Mouse (Mus musculus): Measurements from ENCODE around the gene Ppt2. TPM values are rescaled to one million over a fixed set of nuclear protein-coding genes. Genes with fewer than 3 reads are reported as not detected.

Gene Ppt2
- polyA plus RNA-seq, 1 experiment from 2014 or later: 30.3 TPM

DNA sequence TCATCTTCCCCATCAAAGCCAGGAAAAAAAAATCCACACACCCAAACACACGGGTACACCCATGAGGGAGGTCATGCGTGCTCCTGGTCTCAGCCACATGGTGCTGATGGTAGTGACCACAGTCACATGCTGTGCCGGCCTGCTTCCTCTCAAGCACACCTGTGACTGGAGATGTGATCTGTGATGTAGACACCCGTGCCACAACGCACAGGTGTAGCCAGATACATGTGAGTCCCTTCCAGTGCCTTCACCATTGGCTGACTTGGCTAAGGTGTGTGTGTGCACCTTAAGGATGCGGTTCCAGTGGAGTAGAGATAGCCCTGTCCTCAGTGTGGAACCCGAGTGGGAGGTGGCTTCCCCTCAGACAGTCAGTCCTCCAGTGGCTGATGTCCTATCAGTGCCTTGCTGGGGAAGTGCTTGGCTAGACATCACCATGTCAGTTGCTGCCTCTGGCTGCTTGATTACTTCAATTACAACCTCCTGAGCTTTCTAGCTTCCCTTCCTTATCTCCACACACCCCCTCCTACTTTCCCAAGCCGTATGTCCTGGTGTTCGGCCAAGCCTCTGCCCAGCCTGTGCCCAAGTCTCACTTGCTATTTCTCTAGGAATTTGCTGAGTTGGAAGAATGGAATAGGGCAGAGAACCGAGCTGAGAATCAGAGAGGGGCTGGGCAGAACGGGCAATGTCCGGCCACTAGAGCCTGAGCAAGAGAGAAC is 31.0 kb upstream of the Ppt2 start:
- Histone ChIP-seq H3K36me3 (ENCODE audit: control insufficient read depth, insufficient read depth, low read length) (no peaks in the 10 kb centered on the region), H3K4me3 (ENCODE audit: low read depth, low read length) (no peak overlapping the region), H3K27me3 (ENCODE audit: control insufficient read depth, insufficient read depth, low read length) (peaks cover 11% of the 10 kb centered on the region), H3K4me1 (ENCODE audit: control insufficient read depth, insufficient read depth, low read length) (no peaks in the 10 kb centered on the region), H3K9ac (ENCODE audit: low read length) (no peak overlapping the region), H3K4me2 (ENCODE audit: low read depth) (no peak overlapping the region), H3K27ac (ENCODE audit: low read depth, low read length) (no peak overlapping the region), H3K9me3 (ENCODE audit: control insufficient read depth, low read length) (no peaks in the 10 kb centered on the region)
- DNase-seq (ENCODE audit: low spot score) (no peak), ATAC-seq (ENCODE audit: insufficient read depth, low FRiP score, low TSS enrichment) (no peak)
- WGBS: 65% methylated on average over 12 of the region's 12 CpGs

DNA sequence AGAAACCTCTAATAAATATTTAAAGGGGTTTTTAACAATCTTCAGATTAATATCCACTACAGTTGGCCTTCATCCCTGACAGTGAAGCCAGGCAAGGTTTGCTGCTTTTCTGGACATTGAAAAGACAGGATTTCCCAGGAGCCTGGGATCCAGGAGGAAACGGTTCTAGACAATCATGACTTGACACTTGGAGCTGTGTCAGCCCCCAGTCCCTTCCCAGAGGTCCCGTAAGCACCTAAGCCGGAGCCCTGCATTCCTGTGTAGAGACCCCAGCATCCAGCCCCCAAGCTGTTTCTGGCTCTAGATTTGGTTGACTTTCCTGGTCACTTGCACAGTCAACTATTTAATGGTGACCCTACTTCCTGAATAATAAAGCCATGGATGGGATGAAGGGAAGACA is 30.3 kb upstream of the Ppt2 start:
- DNase-seq (ENCODE audit: low spot score) (no peak), ATAC-seq (ENCODE audit: insufficient read depth, low FRiP score, low TSS enrichment) (no peak)
- Histone ChIP-seq H3K4me1 (ENCODE audit: control insufficient read depth, insufficient read depth, low read length) (no peaks in the 10 kb centered on the region), H3K27me3 (ENCODE audit: control insufficient read depth, insufficient read depth, low read length) (peaks cover 11% of the 10 kb centered on the region), H3K4me2 (ENCODE audit: low read depth) (no peak overlapping the region), H3K9me3 (ENCODE audit: control insufficient read depth, low read length) (no peaks in the 10 kb centered on the region), H3K9ac (ENCODE audit: low read length) (no peak overlapping the region), H3K36me3 (ENCODE audit: control insufficient read depth, insufficient read depth, low read length) (peaks cover under 1% of the 10 kb centered on the region; the same call in 1 of the 2 replicates), H3K4me3 (ENCODE audit: low read depth, low read length) (no peak overlapping the region), H3K27ac (ENCODE audit: low read depth, low read length) (no peak overlapping the region)
- 84% methylated on average over 3 of the region's 3 CpGs for WGBS

DNA sequence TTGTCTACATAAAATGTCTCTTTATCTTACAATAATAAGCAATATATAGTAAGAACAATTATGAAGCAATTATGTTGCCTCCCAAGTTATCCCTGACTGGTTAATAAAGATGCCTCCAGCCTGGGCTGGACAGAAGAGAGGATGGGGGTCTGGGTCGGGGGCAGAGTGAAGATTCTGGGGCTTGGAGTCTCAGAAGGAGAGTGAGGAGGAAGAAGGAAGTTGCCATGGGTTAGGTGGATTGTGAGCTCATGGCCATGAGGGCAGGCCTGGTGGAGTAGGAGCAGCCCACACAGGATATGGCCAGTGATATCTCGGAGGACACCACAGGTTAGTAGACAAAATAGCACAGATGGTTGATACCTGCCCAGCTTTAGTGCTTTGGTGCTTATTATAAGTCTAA is 29.8 kb upstream of the Ppt2 start:
- Histone ChIP-seq H3K36me3 (ENCODE audit: control insufficient read depth, insufficient read depth, low read length) (peaks cover 5% of the 10 kb centered on the region; the same call in 1 of the 2 replicates), H3K4me1 (ENCODE audit: control insufficient read depth, insufficient read depth, low read length) (no peaks in the 10 kb centered on the region), H3K9me3 (ENCODE audit: control insufficient read depth, low read length) (no peaks in the 10 kb centered on the region), H3K9ac (ENCODE audit: low read length) (no peak overlapping the region), H3K4me3 (ENCODE audit: low read depth, low read length) (no peak overlapping the region), H3K27ac (ENCODE audit: low read depth, low read length) (no peak overlapping the region), H3K4me2 (ENCODE audit: low read depth) (no peak overlapping the region), H3K27me3 (ENCODE audit: control insufficient read depth, insufficient read depth, low read length) (peaks cover 11% of the 10 kb centered on the region)
- no peak for ATAC-seq (ENCODE audit: insufficient read depth, low FRiP score, low TSS enrichment)
- DNase-seq (ENCODE audit: low spot score): no peak
- WGBS: 83% methylated on average over 2 of the region's 2 CpGs

DNA sequence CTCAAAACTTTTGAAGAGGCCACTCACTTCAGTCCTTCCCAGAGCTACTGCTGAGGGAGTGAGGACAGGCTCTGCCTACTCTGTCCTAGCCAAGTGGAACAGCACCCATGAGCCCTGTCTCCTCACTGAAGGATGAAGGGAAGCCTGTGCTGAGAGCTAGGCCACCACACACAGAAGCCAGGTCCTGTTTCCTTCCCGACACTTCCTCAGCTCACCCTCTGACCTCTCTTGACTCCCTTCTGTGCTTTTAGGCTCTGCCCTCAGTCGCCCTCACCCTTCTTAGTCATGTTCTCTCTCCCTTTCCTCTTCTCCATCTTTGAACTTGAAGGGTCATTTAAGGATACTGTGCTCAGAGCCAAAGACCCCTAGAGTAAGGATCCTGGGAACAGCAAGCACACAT is 29.0 kb upstream of the Ppt2 start:
- peaks cover 10% of the 10 kb centered on the region; the same call in 1 of the 2 replicates for H3K36me3 ChIP-seq (ENCODE audit: control insufficient read depth, insufficient read depth, low read length)
- no peak overlapping the region for H3K27ac ChIP-seq (ENCODE audit: low read depth, low read length)
- 50% methylated on average over 2 of the region's 2 CpGs for WGBS
- H3K4me2 ChIP-seq (ENCODE audit: low read depth): no peak overlapping the region
- no peak overlapping the region for H3K9ac ChIP-seq (ENCODE audit: low read length)
- ATAC-seq (ENCODE audit: insufficient read depth, low FRiP score, low TSS enrichment) (no peak), DNase-seq (ENCODE audit: low spot score) (no peak)
- H3K9me3 ChIP-seq (ENCODE audit: control insufficient read depth, low read length): no peaks in the 10 kb centered on the region
- peaks cover 11% of the 10 kb centered on the region for H3K27me3 ChIP-seq (ENCODE audit: control insufficient read depth, insufficient read depth, low read length)
- no peak overlapping the region for H3K4me3 ChIP-seq (ENCODE audit: low read depth, low read length)
- H3K4me1 ChIP-seq (ENCODE audit: control insufficient read depth, insufficient read depth, low read length): no peaks in the 10 kb centered on the region

DNA sequence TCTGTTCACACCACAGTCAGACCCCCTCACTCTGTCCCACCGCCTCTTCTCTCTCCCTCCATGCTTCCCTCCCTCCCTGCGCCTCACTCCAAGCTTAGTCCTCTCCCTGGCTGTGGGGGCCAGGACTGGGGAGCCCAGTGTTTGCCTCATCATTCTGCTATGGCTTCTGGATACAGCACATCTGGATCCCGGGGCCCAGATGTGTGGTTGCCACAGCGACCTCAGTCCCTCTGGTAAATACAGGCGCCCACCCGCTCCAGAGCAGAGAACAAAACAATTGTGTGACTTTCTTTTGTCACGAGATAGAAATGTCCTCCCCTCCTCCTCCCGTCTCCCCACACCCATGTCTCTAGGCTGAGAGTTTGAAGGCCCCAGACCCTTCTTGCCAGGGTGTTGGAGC is 28.4 kb upstream of the Ppt2 start:
- Histone ChIP-seq H3K4me3 (ENCODE audit: low read depth, low read length) (no peak overlapping the region), H3K9me3 (ENCODE audit: control insufficient read depth, low read length) (no peaks in the 10 kb centered on the region), H3K27ac (ENCODE audit: low read depth, low read length) (no peak overlapping the region), H3K4me1 (ENCODE audit: control insufficient read depth, insufficient read depth, low read length) (no peaks in the 10 kb centered on the region), H3K4me2 (ENCODE audit: low read depth) (no peak overlapping the region), H3K36me3 (ENCODE audit: control insufficient read depth, insufficient read depth, low read length) (peaks cover 15% of the 10 kb centered on the region), H3K9ac (ENCODE audit: low read length) (no peak overlapping the region), H3K27me3 (ENCODE audit: control insufficient read depth, insufficient read depth, low read length) (peaks cover 11% of the 10 kb centered on the region)
- DNase-seq (ENCODE audit: low spot score) (no peak), ATAC-seq (ENCODE audit: insufficient read depth, low FRiP score, low TSS enrichment) (no peak)
- WGBS: 53% methylated on average over 8 of the region's 8 CpGs

DNA sequence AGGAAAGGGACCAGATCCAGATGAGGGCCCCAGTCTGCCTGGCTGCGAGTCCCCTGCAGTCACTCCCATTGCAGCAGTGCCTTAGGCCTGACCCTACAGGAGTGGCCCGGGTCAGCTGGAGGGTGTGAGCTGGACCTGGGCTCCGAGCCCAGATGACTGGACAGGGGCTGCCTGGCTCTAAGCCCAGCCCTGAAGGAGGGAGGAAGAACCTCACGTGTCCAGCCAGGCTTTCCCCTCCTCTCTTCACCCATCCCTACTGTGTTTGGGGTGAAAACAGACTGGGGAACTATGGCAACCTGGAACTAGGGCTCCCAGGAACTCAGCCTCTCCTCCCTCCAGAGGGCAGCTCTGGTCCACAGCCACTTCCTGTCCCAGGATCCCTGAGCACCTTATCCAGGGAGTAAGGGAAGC is 27.3 kb upstream of the Ppt2 start:
- 69% methylated on average over 4 of the region's 4 CpGs for WGBS
- no peak for ATAC-seq (ENCODE audit: insufficient read depth, low FRiP score, low TSS enrichment)
- Histone ChIP-seq H3K4me3 (ENCODE audit: low read depth, low read length) (no peak overlapping the region), H3K4me2 (ENCODE audit: low read depth) (no peak overlapping the region), H3K4me1 (ENCODE audit: control insufficient read depth, insufficient read depth, low read length) (no peaks in the 10 kb centered on the region), H3K9ac (ENCODE audit: low read length) (no peak overlapping the region), H3K27ac (ENCODE audit: low read depth, low read length) (no peak overlapping the region), H3K36me3 (ENCODE audit: control insufficient read depth, insufficient read depth, low read length) (peaks cover 17% of the 10 kb centered on the region), H3K27me3 (ENCODE audit: control insufficient read depth, insufficient read depth, low read length) (peaks cover 7% of the 10 kb centered on the region), H3K9me3 (ENCODE audit: control insufficient read depth, low read length) (no peaks in the 10 kb centered on the region)
- DNase-seq (ENCODE audit: low spot score): no peak

DNA sequence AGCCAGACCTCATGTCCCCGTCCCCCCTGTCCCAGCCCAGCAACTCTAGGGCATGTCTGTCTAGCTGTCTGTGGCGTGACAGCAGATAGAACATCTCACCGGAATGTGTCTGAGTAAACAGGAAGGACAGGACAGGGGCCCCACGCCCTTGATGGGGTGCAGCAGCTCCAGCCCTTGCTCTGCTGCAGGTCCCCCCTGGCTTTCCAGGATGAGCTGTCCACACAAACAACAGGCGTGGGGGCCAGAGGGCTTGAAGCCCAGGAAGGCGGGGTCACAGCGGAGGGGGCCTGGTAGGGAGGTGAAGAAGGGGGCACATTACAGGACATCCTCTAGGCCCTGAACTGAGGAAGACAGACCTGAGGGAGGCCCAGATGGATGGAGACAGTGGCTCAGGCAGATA is 26.9 kb upstream of the Ppt2 start:
- Histone ChIP-seq H3K9ac (ENCODE audit: low read length) (no peak overlapping the region), H3K4me2 (ENCODE audit: low read depth) (no peak overlapping the region), H3K4me3 (ENCODE audit: low read depth, low read length) (no peak overlapping the region), H3K36me3 (ENCODE audit: control insufficient read depth, insufficient read depth, low read length) (peaks cover 20% of the 10 kb centered on the region), H3K27ac (ENCODE audit: low read depth, low read length) (no peak overlapping the region), H3K4me1 (ENCODE audit: control insufficient read depth, insufficient read depth, low read length) (no peaks in the 10 kb centered on the region), H3K27me3 (ENCODE audit: control insufficient read depth, insufficient read depth, low read length) (peaks cover 3% of the 10 kb centered on the region; the same call in 1 of the 2 replicates), H3K9me3 (ENCODE audit: control insufficient read depth, low read length) (no peaks in the 10 kb centered on the region)
- no peak for DNase-seq (ENCODE audit: low spot score)
- peak; percentile 31; the same call in 1 of the 2 replicates for ATAC-seq (ENCODE audit: insufficient read depth, low FRiP score, low TSS enrichment)
- 82% methylated on average over 7 of the region's 7 CpGs for WGBS

DNA sequence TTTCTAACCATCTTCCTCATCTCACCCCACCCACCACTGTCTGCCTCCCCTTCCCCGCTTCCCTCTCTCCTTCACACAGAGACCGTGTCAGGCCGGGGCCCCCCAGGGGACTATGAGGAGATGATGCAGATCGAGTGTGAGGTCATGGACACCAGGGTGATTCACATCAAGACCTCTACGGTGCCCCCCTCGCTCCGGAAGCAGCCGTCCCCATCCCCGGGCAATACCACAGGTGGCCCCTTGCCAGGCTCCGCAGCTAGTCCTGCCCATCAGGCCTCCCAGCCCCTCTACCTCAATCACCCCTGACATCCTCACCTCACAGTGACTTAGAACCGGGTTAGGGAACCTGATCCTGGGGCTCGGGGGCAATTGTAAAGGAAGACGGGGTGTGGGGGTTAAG is 26.1 kb upstream of the Ppt2 start:
- H3K9ac ChIP-seq (ENCODE audit: low read length): no peak overlapping the region
- H3K4me3 ChIP-seq (ENCODE audit: low read depth, low read length): no peak overlapping the region
- H3K36me3 ChIP-seq (ENCODE audit: control insufficient read depth, insufficient read depth, low read length): peaks cover 20% of the 10 kb centered on the region
- no peak for DNase-seq (ENCODE audit: low spot score)
- no peak overlapping the region for H3K27ac ChIP-seq (ENCODE audit: low read depth, low read length)
- H3K4me2 ChIP-seq (ENCODE audit: low read depth): no peak overlapping the region
- 93% methylated on average over 13 of the region's 13 CpGs for WGBS
- no peaks in the 10 kb centered on the region for H3K9me3 ChIP-seq (ENCODE audit: control insufficient read depth, low read length)
- H3K27me3 ChIP-seq (ENCODE audit: control insufficient read depth, insufficient read depth, low read length): 0 out of 2 replicates have a peak, but pooled peaks cover 2% of the 10 kb centered on the region
- no peaks in the 10 kb centered on the region for H3K4me1 ChIP-seq (ENCODE audit: control insufficient read depth, insufficient read depth, low read length)
- ATAC-seq (ENCODE audit: insufficient read depth, low FRiP score, low TSS enrichment): no peak

DNA sequence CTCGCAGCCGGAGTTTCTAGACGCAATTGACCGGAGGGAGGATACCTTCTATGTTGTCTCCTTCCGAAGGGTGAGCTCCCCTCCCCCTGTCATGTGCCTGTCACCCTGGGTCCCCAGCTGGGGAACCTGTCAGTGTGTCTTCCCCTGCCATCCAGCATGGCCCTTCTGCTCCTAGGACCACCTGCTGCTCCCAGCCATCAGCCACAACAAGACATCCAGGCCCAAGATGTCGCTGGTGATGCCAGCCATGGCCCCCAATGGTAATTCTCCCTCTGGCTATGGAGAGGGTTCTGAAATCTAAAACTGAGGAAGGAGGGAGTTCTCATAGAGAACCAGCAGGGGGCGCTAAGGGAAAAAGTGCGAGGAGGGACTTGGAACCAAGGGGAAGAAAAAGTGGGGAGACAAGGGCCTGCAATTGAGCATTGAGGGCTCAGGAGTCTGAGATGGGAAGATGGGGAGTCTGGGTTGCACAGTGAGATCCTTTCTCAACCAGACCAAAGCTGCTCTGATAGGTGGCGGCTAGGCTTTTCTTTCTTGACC is 25.5 kb upstream of the Ppt2 start:
- H3K4me1 ChIP-seq (ENCODE audit: control insufficient read depth, insufficient read depth, low read length): no peaks in the 10 kb centered on the region
- no peak for ATAC-seq (ENCODE audit: insufficient read depth, low FRiP score, low TSS enrichment)
- no peaks in the 10 kb centered on the region for H3K9me3 ChIP-seq (ENCODE audit: control insufficient read depth, low read length)
- no peaks in the 10 kb centered on the region for H3K27me3 ChIP-seq (ENCODE audit: control insufficient read depth, insufficient read depth, low read length)
- 68% methylated on average over 9 of the region's 9 CpGs for WGBS
- peaks cover 20% of the 10 kb centered on the region for H3K36me3 ChIP-seq (ENCODE audit: control insufficient read depth, insufficient read depth, low read length)
- H3K4me3 ChIP-seq (ENCODE audit: low read depth, low read length): no peak overlapping the region
- H3K9ac ChIP-seq (ENCODE audit: low read length): no peak overlapping the region
- no peak overlapping the region for H3K27ac ChIP-seq (ENCODE audit: low read depth, low read length)
- DNase-seq (ENCODE audit: low spot score): peak; percentile 63
- no peak overlapping the region for H3K4me2 ChIP-seq (ENCODE audit: low read depth)

Measured in neural tube, embryonic 11.5 days (tissue).